Mouse (Mus musculus) embryo, embryonic 10 days (tissue): ENCODE data around the gene Hdac2.
A peak's percentile ranks its signal among the peaks of the same experiment; 100 is the strongest.

Source experiments
- DNase-seq: peaks from one replicate; pipeline ENCODE4 v3.0.0-alpha.2; 2015; ENCODE audit warnings: low spot score

The Hdac2 gene

GRCm38 (mm10) chr10:36974086-36974675 lies at the start of gene Hdac2:
Hdac2 (plus strand) TSS chr10:36974544.
- peak; percentile 92 for DNase-seq

GRCm38 (mm10) chr10:36928212-36928611 lies 46.1 kb upstream of the Hdac2 start:
- DNase-seq, result no peak

DNA sequence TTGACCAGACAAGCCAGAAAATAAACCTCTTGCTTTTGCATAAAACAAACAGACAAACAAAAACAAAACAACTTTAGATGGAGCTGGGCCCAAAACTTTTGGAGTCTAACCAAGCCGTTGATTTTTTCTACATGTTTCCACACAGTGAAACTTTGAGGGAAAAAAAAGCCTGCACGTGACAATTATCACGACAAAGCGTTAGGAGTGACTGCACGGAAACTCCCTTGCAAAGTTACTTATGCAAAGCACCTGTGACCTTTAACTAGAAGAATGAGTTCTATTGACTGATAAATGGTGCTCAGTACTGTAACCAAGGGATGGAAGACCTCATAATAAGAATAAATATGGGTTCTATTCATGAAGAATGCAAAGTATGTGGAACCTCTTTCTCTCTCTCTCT lies 38.5 kb upstream of the Hdac2 start:
- DNase-seq, result no peak

GRCm38 (mm10) chr10:36936271-36936670 lies 38.1 kb upstream of the Hdac2 start:
- DNase-seq, result no peak

DNA sequence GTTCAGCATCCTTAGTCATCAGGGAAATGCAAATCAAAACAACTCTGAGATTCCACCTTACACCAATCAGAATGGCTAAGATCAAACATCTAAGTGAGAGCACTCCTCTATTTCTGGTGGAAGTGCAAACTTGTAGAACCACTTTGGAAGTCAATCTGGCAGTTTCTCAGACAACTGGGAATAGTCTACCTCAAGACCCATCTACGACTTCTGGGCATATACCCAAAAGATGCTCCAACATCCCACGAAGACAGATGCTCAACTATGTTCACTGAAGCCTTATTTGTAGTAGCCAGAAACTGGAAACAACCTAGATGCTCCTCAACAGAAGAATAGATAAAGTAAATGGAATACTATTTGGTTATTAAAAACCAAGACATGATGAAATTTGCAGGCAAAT lies 22.6 kb upstream of the Hdac2 start:
- DNase-seq, result no peak

DNA sequence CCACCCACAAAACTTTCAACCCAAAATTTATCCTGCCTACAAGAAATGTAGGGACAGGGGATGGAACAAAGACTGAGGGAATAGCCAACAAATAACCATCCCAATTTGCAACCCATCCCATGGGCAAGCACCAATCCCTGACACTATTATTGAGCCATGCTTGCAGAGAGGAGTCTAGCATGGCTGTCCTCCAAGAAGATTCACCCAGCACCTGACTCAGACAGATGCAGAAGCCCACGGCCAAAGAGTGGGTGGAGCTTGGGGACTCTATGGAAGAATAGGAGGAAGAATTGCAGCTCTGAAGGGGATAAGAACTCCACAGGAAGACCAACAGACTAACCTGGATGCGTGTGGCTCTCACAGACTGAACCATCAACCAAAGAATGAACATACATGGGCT lies 21.7 kb upstream of the Hdac2 start:
- no peak for DNase-seq

DNA sequence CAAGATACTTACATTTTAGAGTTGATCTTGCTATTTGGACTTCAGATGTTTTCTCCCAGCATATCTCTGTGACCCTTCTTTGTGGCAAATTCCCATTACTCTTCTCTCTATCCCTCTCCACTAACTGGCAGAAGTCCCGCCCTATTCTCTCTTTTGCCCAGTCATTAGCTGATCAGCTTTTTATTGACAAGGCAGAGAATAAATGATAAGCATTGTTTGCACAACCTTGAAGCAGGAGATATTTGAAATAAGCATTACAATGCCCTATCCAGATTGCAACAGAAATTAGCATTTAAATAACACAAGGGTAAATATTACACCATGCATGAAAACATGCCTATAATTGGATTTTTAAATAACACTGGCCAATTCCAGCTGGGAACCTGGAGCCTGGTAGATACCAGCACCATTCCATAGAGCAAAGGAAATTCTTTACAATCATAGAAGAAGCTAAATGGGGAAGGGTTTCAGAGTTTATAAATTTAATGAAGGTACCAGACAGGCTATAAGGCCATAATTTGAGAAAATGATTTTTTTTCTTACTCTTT lies 14.7 kb upstream of the Hdac2 start:
- no peak for DNase-seq

DNA sequence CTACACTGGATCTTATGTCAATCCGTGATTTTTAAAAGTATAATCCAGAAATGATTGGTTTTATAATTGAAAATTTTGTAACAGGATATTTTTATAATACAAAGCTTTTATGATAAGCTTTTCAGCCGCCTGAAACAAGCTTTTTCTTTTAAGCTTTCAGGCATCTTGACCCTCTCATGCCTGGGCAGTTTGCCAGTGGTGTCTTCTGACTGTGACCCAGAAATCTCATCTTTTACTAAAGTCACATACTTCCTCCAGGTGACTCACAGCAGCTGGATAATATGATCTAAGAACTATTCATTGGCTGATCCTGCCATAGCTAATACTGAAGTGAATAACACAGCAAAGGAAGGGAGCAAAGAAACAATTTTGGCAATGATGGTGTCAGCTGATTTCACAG lies 9.9 kb upstream of the Hdac2 start:
- DNase-seq, result no peak

GRCm38 (mm10) chr10:36974676-36975520 lies 554 bp downstream of the Hdac2 start:
- peak; percentile 64 for DNase-seq

DNA sequence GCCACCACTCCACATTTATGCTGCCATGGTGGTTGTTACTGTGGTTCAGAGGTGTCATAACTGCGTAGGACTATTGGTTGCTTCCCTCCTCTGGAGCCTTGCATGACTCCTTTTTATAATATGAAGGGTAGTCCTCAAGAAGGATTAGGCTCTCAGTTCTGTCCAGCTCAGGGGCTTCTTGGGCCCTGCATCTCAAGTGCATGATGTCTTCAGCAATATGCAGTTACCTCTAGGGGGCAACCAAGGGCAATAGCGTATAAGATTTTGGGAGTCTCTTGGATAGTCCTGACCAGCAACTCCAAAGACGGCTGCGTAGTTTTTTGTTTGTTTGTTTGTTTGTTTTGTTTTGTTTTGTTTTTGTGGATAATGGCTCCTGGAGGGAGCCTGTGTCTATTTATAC lies 7.5 kb downstream of the Hdac2 start:
- no peak for DNase-seq

DNA sequence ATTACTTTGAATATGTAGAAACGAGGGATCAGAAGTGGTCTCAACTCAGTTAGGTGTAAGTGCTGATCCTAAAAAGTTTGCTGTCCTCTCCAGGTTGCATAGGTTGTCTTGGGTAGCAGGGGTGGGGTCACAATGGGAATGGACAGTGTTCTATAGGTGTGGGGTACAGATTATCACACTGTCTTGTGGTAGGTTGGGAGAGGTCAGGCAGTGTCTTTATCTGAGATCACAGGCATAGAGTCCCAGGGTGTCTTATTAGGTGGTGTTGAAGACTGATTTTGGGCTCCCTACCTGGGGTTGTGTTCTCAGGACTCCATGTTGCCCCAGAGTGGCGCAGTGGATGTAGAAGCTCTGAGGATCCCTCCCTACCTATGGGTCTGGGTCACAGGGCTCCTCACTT lies 17.8 kb downstream of the Hdac2 start:
- no peak for DNase-seq

GRCm38 (mm10) chr10:37000839-37001238 lies 26.5 kb downstream of the Hdac2 start:
- DNase-seq, result no peak

GRCm38 (mm10) chr10:37014274-37015107 lies 40.1 kb downstream of the Hdac2 start:
- DNase-seq, result peak; percentile 91

DNA sequence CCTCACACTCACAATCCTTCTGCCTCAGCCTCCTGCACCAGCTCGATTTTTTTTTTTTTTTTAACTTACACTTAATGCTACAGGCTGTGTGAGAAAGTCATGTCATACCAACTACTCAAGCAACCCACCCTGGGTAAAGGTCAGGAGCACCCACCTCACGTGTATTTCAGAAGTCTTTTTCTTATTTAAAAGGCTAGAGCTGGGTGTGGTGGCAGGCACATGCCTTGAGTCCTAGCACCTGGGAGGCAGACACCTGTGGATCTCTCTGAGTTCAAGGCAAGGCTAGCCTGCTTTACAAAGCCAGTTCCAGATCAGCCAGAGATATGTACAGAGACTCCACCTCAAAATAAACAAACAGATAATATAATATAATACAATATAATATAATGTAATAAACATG lies 41.4 kb downstream of the Hdac2 start:
- no peak for DNase-seq

GRCm38 (mm10) chr10:37016200-37016599 lies 41.9 kb downstream of the Hdac2 start:
- no peak for DNase-seq

DNA sequence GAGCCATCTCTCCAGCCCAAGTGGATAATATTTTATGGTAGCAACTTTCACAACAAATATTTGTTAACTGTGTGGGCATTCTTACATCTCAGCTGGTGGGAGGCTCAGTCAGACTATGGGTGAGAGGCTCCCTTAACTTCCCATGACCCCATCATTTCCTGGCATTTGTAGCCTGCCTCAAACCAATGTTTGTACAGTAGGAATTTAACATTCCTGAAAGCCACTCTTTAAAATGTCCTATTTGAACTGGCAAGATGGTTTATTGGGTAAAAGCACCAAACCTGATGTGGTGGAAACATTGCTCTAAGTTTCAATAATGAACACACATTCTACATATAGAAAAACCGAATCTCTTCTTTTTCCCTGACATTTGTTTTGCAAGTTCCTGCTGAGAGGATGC lies 50.0 kb downstream of the Hdac2 start:
- DNase-seq, result no peak

GRCm38 (mm10) chr10:37028651-37029050 lies 54.3 kb downstream of the Hdac2 start:
- no peak for DNase-seq

DNA sequence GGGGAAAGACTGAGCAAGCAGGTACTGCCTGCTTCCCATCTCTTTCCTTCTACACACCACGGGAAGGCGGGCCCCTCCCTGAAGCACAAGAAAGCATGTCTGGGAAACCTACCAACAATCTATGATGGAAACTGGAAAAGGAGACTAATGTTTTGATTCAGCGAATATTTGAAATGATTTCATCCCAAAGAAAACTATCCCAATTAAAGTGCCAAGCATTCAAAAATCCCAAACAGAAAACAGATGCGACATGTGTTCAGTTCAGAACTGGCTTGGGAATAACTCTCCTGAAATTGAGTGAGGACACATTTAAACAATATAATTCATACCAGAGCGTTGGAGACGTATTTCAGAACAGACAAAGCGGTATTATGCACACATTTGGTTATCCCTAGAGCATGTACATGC lies 60.8 kb downstream of the Hdac2 start:
- no peak for DNase-seq

DNA sequence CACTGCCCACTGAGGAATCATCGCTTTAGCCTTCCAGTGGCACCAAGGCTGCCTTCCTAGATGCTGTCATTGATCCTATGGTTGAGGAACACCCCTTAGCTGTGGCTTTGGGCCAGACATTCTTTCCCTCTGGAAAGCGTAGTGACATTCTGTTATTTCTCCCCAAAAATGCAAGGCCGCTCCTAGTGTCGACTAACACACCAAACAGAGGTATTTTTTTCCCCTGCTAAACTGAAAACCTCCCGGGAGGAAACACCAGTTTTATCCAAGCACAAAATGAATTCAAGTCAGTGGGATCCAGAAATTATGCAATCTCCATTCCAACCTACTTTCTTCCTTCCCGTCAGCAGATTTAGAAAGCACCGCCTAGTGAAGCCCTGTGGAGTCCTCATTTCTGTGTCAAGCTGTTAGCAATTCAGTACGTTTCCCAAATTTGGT lies 73.3 kb downstream of the Hdac2 start:
- DNase-seq, result no peak
